Mouse (Mus musculus): ENCODE measurements around the gene Chmp6. TPM values are rescaled to one million over a fixed set of nuclear protein-coding genes. Genes with fewer than 3 reads are reported as not detected.
A peak's percentile ranks its signal among the peaks of the same experiment; 100 is the strongest.

Gene Chmp6
- polyA plus RNA-seq, 1 experiment from 2014 or later, result 90.0 TPM

DNA sequence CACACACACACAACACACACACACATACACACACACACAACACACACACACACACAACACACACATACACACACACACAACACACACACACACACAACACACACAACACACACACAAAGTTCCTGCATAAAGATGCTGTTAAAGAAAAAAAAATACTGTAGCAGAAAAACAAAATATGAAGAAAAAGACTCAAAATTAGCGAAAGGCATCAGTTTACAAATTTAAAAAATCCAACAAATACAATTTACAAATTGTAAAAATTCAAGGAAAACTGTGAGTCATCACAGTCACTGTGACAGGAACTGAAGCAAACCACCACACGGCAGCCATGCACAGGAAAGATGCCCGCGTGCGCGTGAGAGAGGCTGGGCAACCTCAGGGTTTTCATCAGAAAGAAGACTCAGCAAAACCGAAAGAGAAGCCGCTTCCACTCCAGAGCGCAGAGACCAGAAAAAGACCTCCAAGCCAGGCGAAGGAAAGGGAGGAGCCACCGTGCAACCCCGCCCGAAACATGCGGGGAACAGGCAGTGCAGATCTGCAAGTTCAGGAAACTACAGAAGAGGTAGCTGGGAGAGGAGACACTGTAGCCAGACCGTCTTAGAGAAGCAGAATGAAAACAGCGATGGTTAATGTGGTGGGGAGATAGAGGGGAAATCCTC is 14.9 kb downstream of the Chmp6 start:
- Histone ChIP-seq H3K4me1 (ENCODE audit: control insufficient read depth, insufficient read depth, low read length) (no peaks in the 10 kb centered on the region), H3K9ac (ENCODE audit: low read length) (no peak overlapping the region), H3K27ac (ENCODE audit: low read depth, low read length) (no peak overlapping the region), H3K36me3 (ENCODE audit: control insufficient read depth, insufficient read depth, low read length) (no peaks in the 10 kb centered on the region), H3K9me3 (replicated peaks; ENCODE audit: control insufficient read depth, low read length) (no peaks in the 10 kb centered on the region), H3K27me3 (replicated peaks; ENCODE audit: control insufficient read depth, insufficient read depth, low read length) (no peaks in the 10 kb centered on the region), H3K4me2 (ENCODE audit: low read length) (no peak overlapping the region), H3K4me3 (ENCODE audit: low read depth, low read length) (no peak overlapping the region)
- WGBS, result 72% methylated on average over 16 of the region's 16 CpGs
- DNase-seq (ENCODE audit: low spot score) (no peak), ATAC-seq (no peak)

DNA sequence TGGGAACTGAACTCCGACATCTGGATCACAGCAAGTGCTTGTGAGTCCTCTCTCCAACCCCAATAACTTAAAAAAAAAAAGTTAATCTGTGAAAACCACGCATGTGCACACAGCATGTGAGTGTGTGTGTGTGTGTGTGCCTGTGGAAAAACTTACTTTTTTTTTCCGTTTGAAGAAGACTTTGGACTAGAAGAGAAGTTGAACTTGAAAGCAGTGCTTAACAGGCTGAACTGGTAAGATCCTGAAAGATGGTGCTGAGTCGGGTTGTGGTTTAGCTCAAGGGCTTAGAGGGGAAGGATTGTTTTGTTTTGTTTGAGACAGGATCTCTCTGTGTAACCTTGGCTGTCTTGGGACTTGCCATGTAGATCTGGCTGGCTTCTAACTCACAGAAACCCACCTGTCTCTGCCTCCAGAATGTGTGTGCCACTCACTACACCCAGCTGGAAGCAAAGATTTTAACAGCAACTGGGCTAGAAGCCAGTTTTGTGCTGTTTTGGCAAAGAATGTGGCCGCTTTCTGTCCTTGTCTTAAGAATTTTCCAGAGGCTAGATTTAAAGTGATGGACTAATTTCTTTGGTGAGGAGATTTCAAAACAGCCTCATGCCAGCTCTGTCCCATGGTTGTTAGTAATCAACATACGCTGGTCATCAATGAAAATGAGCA is 16.5 kb downstream of the Chmp6 start:
- Histone ChIP-seq H3K27me3 (replicated peaks; ENCODE audit: control insufficient read depth, insufficient read depth, low read length) (no peaks in the 10 kb centered on the region), H3K4me1 (ENCODE audit: control insufficient read depth, insufficient read depth, low read length) (no peaks in the 10 kb centered on the region), H3K4me2 (ENCODE audit: low read length) (no peak overlapping the region), H3K9ac (ENCODE audit: low read length) (no peak overlapping the region), H3K27ac (ENCODE audit: low read depth, low read length) (no peak overlapping the region), H3K4me3 (ENCODE audit: low read depth, low read length) (no peak overlapping the region), H3K36me3 (ENCODE audit: control insufficient read depth, insufficient read depth, low read length) (no peaks in the 10 kb centered on the region), H3K9me3 (replicated peaks; ENCODE audit: control insufficient read depth, low read length) (no peaks in the 10 kb centered on the region)
- no peak for ATAC-seq
- WGBS, result 77% methylated on average over 6 of the region's 6 CpGs
- DNase-seq (ENCODE audit: low spot score), result peak; percentile 34

DNA sequence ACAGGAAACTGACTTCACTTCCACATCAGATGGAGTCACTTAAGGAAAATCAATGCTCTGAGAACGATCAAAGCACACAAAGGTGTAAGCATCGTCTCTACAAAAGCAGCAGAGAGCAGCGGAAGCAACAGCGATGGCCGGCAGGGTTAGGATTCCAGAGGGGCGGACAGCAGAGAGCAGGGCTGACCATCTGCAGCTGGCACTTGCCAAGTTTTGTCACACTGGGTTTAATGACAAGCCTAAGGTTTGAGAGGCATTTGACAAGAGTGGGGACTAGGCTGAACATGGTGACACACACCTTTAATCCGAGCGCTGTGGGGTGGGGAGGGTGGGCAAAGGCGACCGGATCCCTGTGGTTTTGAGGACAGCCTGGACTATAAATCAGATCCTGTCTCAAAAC is 18.6 kb downstream of the Chmp6 start:
- ATAC-seq (no peak), DNase-seq (ENCODE audit: low spot score) (no peak)
- WGBS, result 84% methylated on average over 10 of the region's 10 CpGs
- no peaks in the 10 kb centered on the region for H3K36me3 ChIP-seq (ENCODE audit: control insufficient read depth, insufficient read depth, low read length)
- no peak overlapping the region for H3K9ac ChIP-seq (ENCODE audit: low read length)
- H3K27ac ChIP-seq (ENCODE audit: low read depth, low read length), result no peak overlapping the region
- H3K4me2 ChIP-seq (ENCODE audit: low read length), result no peak overlapping the region
- peaks cover 12% of the 10 kb centered on the region for H3K4me1 ChIP-seq (ENCODE audit: control insufficient read depth, insufficient read depth, low read length)
- no peak overlapping the region for H3K4me3 ChIP-seq (ENCODE audit: low read depth, low read length)
- no peaks in the 10 kb centered on the region for H3K27me3 ChIP-seq (replicated peaks; ENCODE audit: control insufficient read depth, insufficient read depth, low read length)
- H3K9me3 ChIP-seq (replicated peaks; ENCODE audit: control insufficient read depth, low read length), result no peaks in the 10 kb centered on the region

DNA sequence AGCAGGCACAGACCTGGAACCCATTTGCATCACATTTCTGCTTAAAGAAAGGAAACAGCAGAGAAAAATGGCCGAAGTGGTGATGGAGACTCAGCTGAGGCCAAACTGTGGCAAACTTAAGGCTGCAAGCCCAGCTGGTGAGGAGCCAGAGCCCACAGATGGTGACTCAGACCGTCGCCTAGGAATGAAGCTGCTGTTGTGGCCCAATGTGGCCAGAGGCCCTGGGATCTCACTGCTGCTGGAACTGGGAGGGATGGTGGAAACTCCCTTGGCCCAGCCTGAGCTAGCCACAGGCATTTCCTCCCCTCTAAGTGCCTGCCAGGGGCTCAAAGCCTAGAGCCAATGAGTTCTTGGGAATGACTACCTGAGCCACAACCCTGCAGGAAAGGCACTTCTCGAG is 19.9 kb downstream of the Chmp6 start:
- H3K36me3 ChIP-seq (ENCODE audit: control insufficient read depth, insufficient read depth, low read length), result no peaks in the 10 kb centered on the region
- no peaks in the 10 kb centered on the region for H3K27me3 ChIP-seq (replicated peaks; ENCODE audit: control insufficient read depth, insufficient read depth, low read length)
- H3K9me3 ChIP-seq (replicated peaks; ENCODE audit: control insufficient read depth, low read length), result no peaks in the 10 kb centered on the region
- no peak for ATAC-seq
- H3K4me2 ChIP-seq (ENCODE audit: low read length), result no peak overlapping the region
- no peak overlapping the region for H3K4me3 ChIP-seq (ENCODE audit: low read depth, low read length)
- H3K4me1 ChIP-seq (ENCODE audit: control insufficient read depth, insufficient read depth, low read length), result peaks cover 12% of the 10 kb centered on the region
- DNase-seq (ENCODE audit: low spot score), result no peak
- 65% methylated on average over 4 of the region's 4 CpGs for WGBS
- H3K9ac ChIP-seq (ENCODE audit: low read length), result no peak overlapping the region
- no peak overlapping the region for H3K27ac ChIP-seq (ENCODE audit: low read depth, low read length)

DNA sequence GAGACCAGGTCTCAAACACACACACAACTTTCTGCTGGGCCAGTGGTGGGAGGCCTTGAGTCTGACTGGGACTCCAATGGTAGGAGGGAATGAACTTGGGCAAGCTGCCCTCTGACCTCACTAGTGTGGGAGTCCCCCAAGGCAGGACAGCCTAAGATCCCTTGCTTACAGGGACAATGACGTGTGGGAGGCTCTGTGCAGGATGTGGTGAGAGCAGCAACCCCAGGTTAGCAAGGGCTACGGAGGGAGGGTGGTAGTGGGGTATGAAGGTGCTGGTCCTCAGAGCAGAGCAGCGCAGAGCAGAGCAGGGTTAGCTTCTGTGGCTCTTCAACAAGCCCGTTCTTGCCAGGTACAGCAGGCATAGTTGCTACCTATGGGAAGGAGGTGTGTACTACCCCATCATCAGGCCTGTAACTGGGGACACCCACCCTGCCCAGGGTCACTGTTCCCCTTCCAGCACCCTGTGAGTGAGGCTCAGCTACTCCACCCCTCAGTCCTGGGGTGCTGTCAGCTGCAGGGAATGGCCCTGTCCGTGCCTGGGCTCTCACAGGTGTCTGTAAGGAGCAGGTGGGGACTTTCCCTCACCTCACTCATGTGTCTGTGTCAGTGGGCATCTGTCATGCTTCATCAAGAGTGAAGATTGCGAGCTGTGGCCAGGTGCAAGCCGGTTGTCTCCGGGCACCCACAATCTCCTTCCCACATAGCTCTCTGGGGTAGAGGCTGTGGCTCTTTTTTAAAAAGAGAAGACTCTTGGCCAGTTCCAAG is 20.8 kb downstream of the Chmp6 start:
- DNase-seq (ENCODE audit: low spot score) (no peak), ATAC-seq (no peak)
- Histone ChIP-seq H3K9me3 (replicated peaks; ENCODE audit: control insufficient read depth, low read length) (no peaks in the 10 kb centered on the region), H3K4me1 (ENCODE audit: control insufficient read depth, insufficient read depth, low read length) (peaks cover 13% of the 10 kb centered on the region), H3K27ac (ENCODE audit: low read depth, low read length) (no peak overlapping the region), H3K36me3 (ENCODE audit: control insufficient read depth, insufficient read depth, low read length) (no peaks in the 10 kb centered on the region), H3K9ac (ENCODE audit: low read length) (no peak overlapping the region), H3K4me3 (ENCODE audit: low read depth, low read length) (no peak overlapping the region), H3K27me3 (replicated peaks; ENCODE audit: control insufficient read depth, insufficient read depth, low read length) (no peaks in the 10 kb centered on the region), H3K4me2 (ENCODE audit: low read length) (no peak overlapping the region)
- whole genome bisulfite sequencing, result 87% methylated on average over 8 of the region's 8 CpGs

DNA sequence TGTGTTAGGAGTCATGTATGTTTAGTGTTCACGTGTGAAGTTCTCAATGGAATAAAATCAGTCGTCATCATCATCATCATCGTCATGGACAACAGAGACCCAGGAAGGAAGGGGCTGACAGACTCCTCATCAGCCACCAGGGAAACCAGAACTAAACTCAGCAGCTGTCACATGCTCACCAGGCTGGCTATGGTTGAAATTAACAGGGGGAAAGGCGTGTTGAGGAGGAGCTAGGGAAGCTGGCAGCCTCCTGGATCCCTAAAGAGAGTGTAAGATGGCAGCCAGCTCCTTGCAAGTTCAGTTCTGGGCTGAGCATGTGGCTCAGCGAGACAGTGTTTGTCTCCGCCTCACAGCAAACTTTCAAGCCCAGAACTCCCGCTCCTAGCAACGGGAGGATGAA is 21.5 kb downstream of the Chmp6 start:
- H3K4me1 ChIP-seq (ENCODE audit: control insufficient read depth, insufficient read depth, low read length), result peaks cover 19% of the 10 kb centered on the region
- peak; percentile 62 for DNase-seq (ENCODE audit: low spot score)
- H3K36me3 ChIP-seq (ENCODE audit: control insufficient read depth, insufficient read depth, low read length), result no peaks in the 10 kb centered on the region
- no peak overlapping the region for H3K4me2 ChIP-seq (ENCODE audit: low read length)
- H3K4me3 ChIP-seq (ENCODE audit: low read depth, low read length), result no peak overlapping the region
- H3K9me3 ChIP-seq (replicated peaks; ENCODE audit: control insufficient read depth, low read length), result no peaks in the 10 kb centered on the region
- H3K9ac ChIP-seq (ENCODE audit: low read length), result no peak overlapping the region
- no peak for ATAC-seq
- no peaks in the 10 kb centered on the region for H3K27me3 ChIP-seq (replicated peaks; ENCODE audit: control insufficient read depth, insufficient read depth, low read length)
- WGBS, result 73% methylated on average over 8 of the region's 8 CpGs
- H3K27ac ChIP-seq (ENCODE audit: low read depth, low read length), result no peak overlapping the region

DNA sequence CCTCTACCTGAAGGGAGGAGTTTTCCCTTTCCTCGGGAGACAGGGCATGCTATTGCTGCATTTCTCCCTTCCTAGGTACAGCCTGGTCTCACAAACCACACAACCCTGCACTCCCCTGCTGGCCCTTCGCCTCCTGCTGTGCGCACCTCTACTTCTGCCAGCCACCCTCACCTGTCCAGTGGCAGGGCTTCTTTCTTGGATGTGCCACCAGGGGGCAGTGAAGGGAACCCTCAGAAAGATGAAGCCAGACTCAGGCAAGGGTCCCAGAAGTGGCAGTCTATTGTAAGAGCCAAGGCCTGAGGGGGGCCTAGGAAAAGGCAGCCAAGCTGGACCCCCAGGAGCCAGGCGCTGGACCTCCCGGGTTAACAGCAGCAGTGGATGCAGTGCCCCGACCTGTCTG is 22.2 kb downstream of the Chmp6 start:
- Histone ChIP-seq H3K36me3 (ENCODE audit: control insufficient read depth, insufficient read depth, low read length) (no peaks in the 10 kb centered on the region), H3K9ac (ENCODE audit: low read length) (no peak overlapping the region), H3K4me1 (ENCODE audit: control insufficient read depth, insufficient read depth, low read length) (peaks cover 22% of the 10 kb centered on the region), H3K4me3 (ENCODE audit: low read depth, low read length) (no peak overlapping the region), H3K9me3 (replicated peaks; ENCODE audit: control insufficient read depth, low read length) (no peaks in the 10 kb centered on the region), H3K27me3 (replicated peaks; ENCODE audit: control insufficient read depth, insufficient read depth, low read length) (no peaks in the 10 kb centered on the region), H3K4me2 (ENCODE audit: low read length) (no peak overlapping the region), H3K27ac (ENCODE audit: low read depth, low read length) (peak overlapping the region; percentile 50; the same call in 1 of the 2 replicates)
- WGBS, result 25% methylated on average over 6 of the region's 6 CpGs
- DNase-seq (ENCODE audit: low spot score) (peak; percentile 76), ATAC-seq (0 out of 2 replicates have a peak, but pooled peaks have one; percentile 29)

DNA sequence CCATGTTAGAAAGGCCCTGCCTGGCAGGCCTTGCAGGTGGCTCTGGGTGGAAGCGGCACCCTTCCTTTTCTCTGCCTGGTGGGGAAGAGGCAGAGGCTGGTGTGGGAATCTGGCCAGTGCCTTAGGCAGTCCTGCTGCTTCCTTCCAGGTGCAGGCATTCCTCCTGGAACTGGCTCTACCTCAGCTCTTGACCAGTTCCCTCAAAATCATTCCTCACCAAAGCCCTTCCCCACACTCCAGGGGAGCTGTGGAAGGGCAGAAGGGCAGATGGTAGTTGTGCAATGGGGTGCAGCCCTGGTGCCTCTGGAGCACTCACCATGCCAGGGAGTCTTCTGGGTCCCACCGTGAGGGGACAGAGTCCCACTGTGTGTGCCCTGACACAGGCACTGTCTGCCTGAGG is 23.2 kb downstream of the Chmp6 start:
- no peaks in the 10 kb centered on the region for H3K9me3 ChIP-seq (replicated peaks; ENCODE audit: control insufficient read depth, low read length)
- H3K9ac ChIP-seq (ENCODE audit: low read length), result no peak overlapping the region
- ATAC-seq (no peak), DNase-seq (ENCODE audit: low spot score) (no peak)
- H3K27ac ChIP-seq (ENCODE audit: low read depth, low read length), result peak overlapping the region; percentile 82
- no peaks in the 10 kb centered on the region for H3K27me3 ChIP-seq (replicated peaks; ENCODE audit: control insufficient read depth, insufficient read depth, low read length)
- H3K36me3 ChIP-seq (ENCODE audit: control insufficient read depth, insufficient read depth, low read length), result no peaks in the 10 kb centered on the region
- H3K4me3 ChIP-seq (ENCODE audit: low read depth, low read length), result no peak overlapping the region
- H3K4me1 ChIP-seq (ENCODE audit: control insufficient read depth, insufficient read depth, low read length), result peaks cover 29% of the 10 kb centered on the region
- WGBS, result 73% methylated on average over 2 of the region's 2 CpGs
- peak overlapping the region; percentile 2; the same call in 1 of the 2 replicates for H3K4me2 ChIP-seq (ENCODE audit: low read length)

DNA sequence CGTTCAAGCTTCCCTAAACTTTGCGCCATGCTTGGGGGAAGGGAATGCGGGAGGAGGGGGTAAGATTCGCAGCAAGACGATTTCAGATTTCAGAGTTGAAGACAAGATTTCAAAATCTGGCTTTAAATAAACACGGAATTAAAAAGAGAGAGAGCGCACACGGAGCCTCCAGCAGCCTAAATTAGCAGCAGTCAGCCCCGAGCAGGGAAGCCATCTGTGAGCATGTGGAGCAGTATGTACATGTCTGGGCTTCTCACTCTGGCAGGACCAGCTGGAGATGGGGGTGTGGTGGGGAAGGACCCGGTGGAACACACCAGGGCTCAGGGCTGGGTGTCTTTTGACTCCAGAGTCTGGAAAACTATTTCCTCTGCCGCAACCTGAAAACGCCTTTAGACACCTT is 24.0 kb downstream of the Chmp6 start:
- ATAC-seq, result peak; percentile 51; the same call in 1 of the 2 replicates
- Histone ChIP-seq H3K9me3 (replicated peaks; ENCODE audit: control insufficient read depth, low read length) (no peaks in the 10 kb centered on the region), H3K4me1 (ENCODE audit: control insufficient read depth, insufficient read depth, low read length) (peaks cover 33% of the 10 kb centered on the region), H3K9ac (ENCODE audit: low read length) (no peak overlapping the region), H3K4me2 (ENCODE audit: low read length) (peak overlapping the region; percentile 12; the same call in 1 of the 2 replicates), H3K27ac (ENCODE audit: low read depth, low read length) (peak overlapping the region; percentile 82), H3K4me3 (ENCODE audit: low read depth, low read length) (no peak overlapping the region), H3K36me3 (ENCODE audit: control insufficient read depth, insufficient read depth, low read length) (no peaks in the 10 kb centered on the region), H3K27me3 (replicated peaks; ENCODE audit: control insufficient read depth, insufficient read depth, low read length) (no peaks in the 10 kb centered on the region)
- 60% methylated on average over 12 of the region's 12 CpGs for WGBS
- DNase-seq (ENCODE audit: low spot score), result peak; percentile 80
